Mouse (Mus musculus) CD4-positive, CD25-positive, alpha-beta regulatory T cell, adult 2 months (primary cell): ENCODE results near the gene Ccdc7b.
"Not testable (repeated sequence)": the region's sequence is repeated elsewhere in the genome, so short reads cannot be mapped to it uniquely, and the experiment has no call there.

Experiments
- DNase-seq: peaks from one replicate; pipeline ENCODE4 v3.0.0-alpha.2; 2012; ENCODE audit warnings: low read depth, low spot score

Gene Ccdc7b

GRCm38 (mm10) chr8:129066834-129067233 is at the start of gene Ccdc7b:
TSS of gene Ccdc7b (plus strand) at chr8:129067134.
- DNase-seq, result not testable (repeated sequence)

DNA sequence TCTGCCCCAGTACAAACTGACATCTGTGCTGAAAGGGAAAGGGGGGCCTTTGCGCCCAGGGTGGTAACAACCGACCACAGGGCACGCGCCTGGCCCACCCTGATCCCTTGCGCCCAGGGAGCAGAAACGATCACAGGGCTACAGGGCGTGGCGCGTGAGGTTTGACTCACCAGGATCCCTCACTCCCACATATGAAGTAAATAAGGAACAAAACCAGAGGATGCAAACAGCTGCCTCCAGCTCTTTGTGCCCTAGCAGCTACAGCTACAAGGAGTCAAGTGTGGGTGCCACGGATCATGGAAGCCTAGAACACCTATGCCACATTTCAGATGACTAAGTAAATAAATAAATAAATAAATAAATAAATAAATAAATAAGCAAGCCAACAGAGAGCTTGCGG is 1.5 kb upstream of the Ccdc7b start, which contains the start of gene Ccdc7a:
Gene Ccdc7a, minus strand, starts transcription at position 101 of the 400 bp plus-strand sequence.
- not testable (repeated sequence) for DNase-seq

GRCm38 (mm10) chr8:129115761-129116160 is 48.8 kb downstream of the Ccdc7b start:
- DNase-seq, result not testable (repeated sequence)

- DNase-seq, result no peak
Measured at GRCm38 (mm10) chr8:129131561-129131960, 64.6 kb downstream of the Ccdc7b start, which contains the start of gene Gm10999. TSS of gene Gm10999 (minus strand) at chr8:129131661.

DNA sequence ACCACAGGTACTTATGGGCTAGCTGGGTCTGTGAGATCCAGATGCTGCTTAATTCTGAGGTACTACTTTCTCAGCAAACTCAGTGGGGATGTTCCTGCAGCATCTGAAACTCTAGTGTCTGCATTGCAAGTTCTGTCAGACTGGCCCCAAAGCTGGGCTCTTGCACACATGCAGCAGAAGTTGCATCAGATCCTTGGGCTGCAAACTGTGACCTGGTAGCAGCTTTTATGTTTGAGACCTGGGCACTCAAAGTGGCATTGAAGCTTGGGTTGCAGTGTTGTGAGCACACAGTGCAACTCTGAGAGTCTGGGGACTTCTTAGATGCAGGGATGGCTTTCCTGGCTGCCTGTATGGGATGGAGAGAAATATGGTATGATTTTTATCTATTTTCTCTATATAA is 66.5 kb downstream of the Ccdc7b start:
- no peak for DNase-seq
